Mouse (Mus musculus): ENCODE data around the gene Smim24.
A peak's percentile ranks its signal among the peaks of the same experiment; 100 is the strongest.

The Smim24 gene

GRCm38 (mm10) chr10:81365672-81366476, 27.0 kb upstream of the Smim24 start, which contains the start of gene 4930404N11Rik:
Gene 4930404N11Rik, minus strand, starts transcription at chr10:81365816.
- no peak for DNase-seq

GRCm38 (mm10) chr10:81366477-81367206, 26.2 kb upstream of the Smim24 start:
- no peak for DNase-seq

- no peak for DNase-seq
Measured at GRCm38 (mm10) chr10:81367207-81367495, 25.7 kb upstream of the Smim24 start.

GRCm38 (mm10) chr10:81375322-81375721, 17.5 kb upstream of the Smim24 start:
- no peak for DNase-seq

GRCm38 (mm10) chr10:81376561-81377361, 16.1 kb upstream of the Smim24 start:
- no peak for DNase-seq

GRCm38 (mm10) chr10:81377362-81377664, 15.5 kb upstream of the Smim24 start:
- no peak for DNase-seq

- DNase-seq, result no peak
Measured at GRCm38 (mm10) chr10:81377793-81378552, 14.9 kb upstream of the Smim24 start, which contains the start of gene Fzr1. Gene Fzr1, minus strand, starts transcription at chr10:81378516.

GRCm38 (mm10) chr10:81378553-81379182, 14.2 kb upstream of the Smim24 start:
- DNase-seq, result peak; percentile 100

- no peak for DNase-seq
Measured at GRCm38 (mm10) chr10:81379183-81379553, 13.7 kb upstream of the Smim24 start.

GRCm38 (mm10) chr10:81379809-81380378, 13.0 kb upstream of the Smim24 start:
- DNase-seq, result no peak

GRCm38 (mm10) chr10:81382039-81382438, 10.8 kb upstream of the Smim24 start:
- no peak for DNase-seq

- peak; percentile 99 to 100 for DNase-seq
Measured at GRCm38 (mm10) chr10:81383802-81384604, 8.8 kb upstream of the Smim24 start, which contains the start of the genes Dohh and Gm48551. Gene Dohh, plus strand, starts transcription at chr10:81384428. Gene Gm48551, plus strand, starts transcription at chr10:81384466.

- no peak for DNase-seq
Measured at GRCm38 (mm10) chr10:81384605-81384982, 8.3 kb upstream of the Smim24 start.

- no peak for DNase-seq
Measured at GRCm38 (mm10) chr10:81385603-81386306, 7.1 kb upstream of the Smim24 start.

- DNase-seq, result no peak
Measured at GRCm38 (mm10) chr10:81387716-81388115, 5.1 kb upstream of the Smim24 start.

- DNase-seq, result no peak
Measured at GRCm38 (mm10) chr10:81388505-81389055, 4.3 kb upstream of the Smim24 start, which contains the start of gene Gm48552. Gene Gm48552, plus strand, starts transcription at chr10:81389005.

GRCm38 (mm10) chr10:81389373-81389772, 3.5 kb upstream of the Smim24 start:
- no peak for DNase-seq

GRCm38 (mm10) chr10:81389801-81390677, 2.8 kb upstream of the Smim24 start:
- peak; percentile 71 to 86 for DNase-seq

GRCm38 (mm10) chr10:81390678-81390965, 2.2 kb upstream of the Smim24 start:
- DNase-seq, result no peak
